Mouse (Mus musculus) testis, adult 2 months (tissue): ENCODE measurements around the gene Stox2.

Experiments used
- CTCF ChIP-seq: fragments of 200-500 bp; IDR thresholded peaks from 2 replicates; pipeline ENCODE4 v1.5.1; 2012; ENCODE audit warnings: low read depth, mild to moderate bottlenecking, inconsistent platforms, low read length, moderate library complexity; ENCODE audit not compliant: control insufficient read depth, insufficient read depth, insufficient replicate concordance
- POLR2A ChIP-seq: fragments of 200-500 bp; IDR thresholded peaks from 2 replicates; pipeline ENCODE4 v1.6.1; 2012; ENCODE audit warnings: low read depth, mild to moderate bottlenecking, inconsistent platforms, low read length, moderate library complexity; ENCODE audit not compliant: control insufficient read depth

- TF ChIP-seq CTCF (no peak), POLR2A (no peak)
Measured at GRCm38 (mm10) chr8:47381216-47381615, 64.9 kb downstream of the Stox2 start.
